Mouse (Mus musculus) adipocyte (in vitro differentiated cells): ENCODE measurements around the gene Ugt1a8.
A peak's percentile ranks its signal among the peaks of the same experiment; 100 is the strongest.
"Not testable (repeated sequence)": the region's sequence is repeated elsewhere in the genome, so short reads cannot be mapped to it uniquely, and the experiment has no call there.

Experiments
- DNase-seq: peaks from one replicate; pipeline ENCODE4 v3.0.0-alpha.2; 2016; ENCODE audit warnings: low spot score

Gene Ugt1a8

DNA sequence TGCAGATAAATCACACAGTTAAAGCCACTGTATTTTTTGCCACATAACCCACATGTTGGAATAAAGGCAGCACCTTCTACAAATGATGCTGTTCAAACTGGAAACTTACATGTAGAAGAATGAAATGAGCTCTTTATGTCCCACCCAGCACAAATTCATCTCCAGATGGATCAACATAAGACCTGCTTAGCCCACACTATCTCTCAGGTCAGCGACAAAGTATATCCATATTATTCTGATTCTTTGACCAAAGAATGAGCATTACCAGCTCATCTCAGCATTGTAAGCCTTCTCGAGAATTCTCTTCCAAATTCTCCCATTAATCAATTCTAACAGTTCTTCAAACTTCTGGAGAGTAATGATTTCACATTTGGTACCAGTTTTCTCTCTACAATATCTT, 134.6 kb downstream of the Ugt1a8 start:
- DNase-seq: no peak

DNA sequence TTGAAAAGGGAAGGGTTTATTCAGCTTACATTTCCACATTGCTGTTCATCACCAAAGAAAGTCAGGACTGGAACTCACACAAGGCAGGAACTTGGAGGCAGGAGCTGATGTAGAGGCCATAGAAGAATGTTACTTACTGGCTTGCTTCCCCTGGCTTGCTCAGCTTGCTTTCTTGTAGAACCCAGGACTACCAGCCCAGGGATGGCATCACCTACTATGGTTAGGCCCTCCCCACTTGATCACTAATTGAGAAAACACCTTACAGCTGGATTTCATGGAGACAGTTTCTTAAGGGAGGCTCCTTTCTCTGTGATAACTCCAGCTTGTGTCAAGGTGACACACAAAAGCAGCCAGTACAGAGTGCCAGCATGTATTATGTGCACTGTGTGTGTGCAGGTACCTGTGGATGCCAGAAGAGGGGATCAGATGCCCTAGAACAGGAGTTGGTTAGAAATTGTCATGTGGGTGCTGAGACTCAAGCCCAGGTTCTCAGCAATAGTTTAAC, 135.4 kb downstream of the Ugt1a8 start:
- not testable (repeated sequence) for DNase-seq

DNA sequence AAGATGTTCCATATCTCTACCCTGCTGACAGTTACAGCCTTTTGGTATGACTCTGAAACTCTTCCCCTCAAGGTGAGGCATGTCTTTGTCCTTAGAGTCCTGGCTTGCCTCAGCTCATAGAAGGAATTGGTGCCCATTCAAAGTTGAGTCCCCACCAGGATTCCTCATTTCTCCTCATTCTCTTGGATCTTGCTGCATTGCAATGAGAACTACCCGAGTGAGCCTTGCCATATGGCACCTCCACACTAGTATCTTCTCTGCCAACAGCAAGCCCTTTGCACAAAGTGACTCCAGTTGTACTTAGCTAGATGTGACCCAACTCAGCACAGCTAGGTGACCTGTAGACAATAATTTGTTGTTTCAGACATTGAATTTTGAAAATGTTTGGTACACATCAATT, 136.0 kb downstream of the Ugt1a8 start:
- peak; percentile 52 for DNase-seq

DNA sequence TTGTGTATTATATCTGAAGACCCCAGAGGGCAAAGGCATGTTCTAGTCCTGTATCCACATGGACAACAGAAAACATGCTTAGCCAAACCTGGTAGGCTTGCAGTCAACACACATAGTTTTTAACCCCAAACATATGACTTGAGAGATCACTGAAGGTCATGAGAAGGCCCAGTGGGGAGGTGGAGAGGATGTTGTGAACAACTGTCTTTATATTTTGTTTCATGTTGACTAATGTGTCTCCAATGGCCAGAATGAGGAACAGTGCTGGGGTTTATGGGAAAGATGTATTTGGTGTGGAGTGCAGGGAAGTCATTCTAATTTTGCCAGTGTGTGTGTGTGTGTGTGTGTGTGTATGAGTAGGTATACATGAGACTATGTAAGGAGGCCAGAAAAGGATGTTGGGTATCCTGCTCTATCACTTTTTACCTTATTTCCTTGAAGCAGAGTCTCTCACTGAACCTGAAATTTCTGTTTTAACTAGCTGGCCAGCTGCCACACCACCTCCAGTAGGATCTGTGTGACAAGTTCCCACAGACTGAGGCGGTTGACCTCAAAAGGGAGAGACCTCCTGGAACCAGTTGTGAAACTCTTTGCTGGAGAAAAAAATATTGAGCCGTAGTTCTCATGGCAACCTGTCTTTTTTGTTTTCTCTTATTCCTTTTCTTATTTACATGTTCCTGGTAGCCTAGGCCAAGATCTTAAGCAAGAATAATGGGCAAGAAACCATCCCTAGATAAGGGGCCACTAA, 136.6 kb downstream of the Ugt1a8 start:
- DNase-seq: peak; percentile 84

DNA sequence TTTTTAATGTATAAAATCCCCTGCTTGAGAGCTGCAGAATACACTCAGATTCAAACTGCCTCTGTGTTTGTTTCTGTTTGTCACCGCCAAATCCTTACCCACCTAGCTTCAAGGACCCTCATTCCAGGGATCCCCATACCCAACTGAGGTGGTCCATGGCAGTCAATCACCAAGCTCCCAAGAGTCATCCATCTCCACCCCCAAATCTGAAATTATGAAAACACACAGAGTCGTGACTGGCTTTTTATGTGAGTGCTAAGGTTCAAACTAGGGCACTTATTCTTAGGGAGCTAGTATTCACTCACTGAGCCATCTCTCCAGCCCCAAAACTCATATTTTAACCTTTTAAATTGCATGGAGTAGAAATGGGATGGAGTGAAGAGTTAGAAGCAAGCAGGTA, 137.7 kb downstream of the Ugt1a8 start:
- DNase-seq: not testable (repeated sequence)

DNA sequence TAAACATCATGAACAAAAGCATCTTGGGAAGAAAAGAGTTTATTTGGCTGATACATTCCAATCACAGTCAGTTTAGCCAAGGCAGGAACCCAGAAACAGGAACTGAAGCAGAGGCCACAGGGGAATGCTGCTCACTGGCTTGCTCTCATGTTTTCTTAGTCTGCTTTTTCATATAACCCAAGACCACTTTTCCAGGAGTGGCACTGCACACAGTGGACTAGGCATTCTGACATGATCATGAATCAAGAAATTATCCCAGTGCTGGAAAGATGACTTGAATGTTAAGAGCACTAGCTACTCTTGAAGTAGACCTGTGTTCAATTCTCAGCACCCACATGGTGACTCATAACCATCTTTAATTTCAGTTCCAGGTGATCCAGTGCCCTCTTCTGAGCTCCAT, 138.1 kb downstream of the Ugt1a8 start:
- no peak for DNase-seq

DNA sequence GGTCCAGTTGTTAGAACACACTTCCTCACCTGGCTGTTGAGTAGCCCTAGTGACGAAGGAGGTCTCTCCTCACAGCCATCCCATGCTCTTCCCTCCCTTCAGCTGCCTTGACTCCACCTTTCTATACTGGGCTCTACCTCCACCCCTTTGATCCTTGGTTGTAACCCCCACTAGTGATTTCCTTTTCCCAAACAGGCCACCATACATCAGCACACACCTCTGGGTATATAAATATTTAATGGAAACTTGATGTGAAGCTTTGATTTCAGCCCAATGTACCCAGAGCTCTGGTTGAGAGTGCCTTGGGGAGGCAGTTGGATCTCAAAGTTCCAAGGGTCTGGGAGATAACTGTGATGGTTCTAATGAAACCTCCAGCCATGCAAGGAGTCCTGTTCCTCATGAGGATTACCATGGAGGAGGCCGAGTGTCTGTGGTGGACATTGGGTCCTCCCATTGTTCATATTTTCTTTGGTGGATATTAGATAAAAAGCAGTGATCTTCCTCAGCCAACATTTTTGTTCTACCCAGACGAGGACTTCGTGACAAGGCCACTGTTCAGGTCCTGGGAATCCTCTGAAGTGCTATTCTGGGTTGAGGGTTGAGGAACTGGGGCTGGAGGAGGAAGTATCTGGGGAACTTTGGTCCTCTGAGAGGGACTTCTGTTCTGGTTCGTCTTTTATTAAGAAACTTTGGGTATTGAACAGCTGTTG, 139.2 kb downstream of the Ugt1a8 start, which contains the start of gene Mroh2a:
TSS of gene Mroh2a (plus strand) at position 317 of the 710 bp plus-strand sequence.
- DNase-seq: no peak

DNA sequence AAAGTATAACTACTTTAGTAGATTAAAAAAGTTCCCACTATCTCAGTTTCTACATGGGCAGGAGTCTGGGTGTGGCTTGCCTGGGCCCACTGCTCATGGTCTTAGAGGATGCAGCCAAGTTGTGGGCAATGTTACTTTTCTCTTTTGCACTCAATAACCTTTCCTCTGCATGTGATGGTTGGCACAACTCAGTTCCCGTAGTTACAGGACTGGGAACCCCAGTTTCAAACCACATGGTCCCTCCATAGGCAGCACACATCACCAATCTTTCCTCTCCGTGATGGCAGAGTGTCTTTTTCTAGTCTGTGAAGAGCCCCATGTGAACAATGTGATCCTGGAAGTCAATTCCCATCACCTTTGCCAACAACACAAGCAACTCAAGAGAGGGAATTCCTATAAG, 139.9 kb downstream of the Ugt1a8 start:
- DNase-seq: no peak

DNA sequence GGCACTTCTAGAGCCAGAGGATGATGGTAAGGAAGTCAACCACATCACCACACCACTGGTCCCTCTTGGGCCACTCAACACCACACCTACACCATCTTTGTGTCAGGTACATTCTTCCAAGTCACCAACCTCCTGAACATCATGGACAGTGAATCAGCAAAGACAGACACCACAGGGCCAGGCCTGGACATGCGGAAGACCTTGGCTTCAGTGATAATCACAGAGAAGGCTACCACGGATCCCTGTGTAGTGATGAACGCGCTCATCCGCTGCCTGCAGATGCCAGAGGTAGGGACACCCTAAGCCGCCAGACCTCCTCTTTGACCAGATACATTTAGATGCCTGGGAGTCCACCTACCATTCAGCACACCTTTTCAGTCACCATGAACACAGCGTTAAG, 140.5 kb downstream of the Ugt1a8 start:
- DNase-seq: no peak

DNA sequence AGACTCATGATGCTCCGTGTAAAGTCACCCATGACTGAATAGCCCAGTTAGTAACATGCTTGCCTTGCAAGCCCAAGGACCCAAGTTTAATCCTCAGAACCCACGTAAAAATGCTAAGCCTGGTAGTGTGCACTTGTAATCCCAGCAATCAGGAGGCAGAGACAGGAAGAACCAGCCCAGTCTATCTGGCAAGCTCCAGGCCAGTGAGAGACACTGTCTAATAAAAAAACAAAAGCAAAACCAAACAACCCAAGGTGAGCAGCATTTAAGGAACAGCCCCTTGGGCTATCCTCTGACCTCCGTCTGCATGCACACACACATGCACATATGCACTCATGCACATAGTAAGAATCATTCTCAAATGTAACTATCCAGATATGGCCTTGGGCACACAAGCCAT, 142.0 kb downstream of the Ugt1a8 start:
- no peak for DNase-seq

DNA sequence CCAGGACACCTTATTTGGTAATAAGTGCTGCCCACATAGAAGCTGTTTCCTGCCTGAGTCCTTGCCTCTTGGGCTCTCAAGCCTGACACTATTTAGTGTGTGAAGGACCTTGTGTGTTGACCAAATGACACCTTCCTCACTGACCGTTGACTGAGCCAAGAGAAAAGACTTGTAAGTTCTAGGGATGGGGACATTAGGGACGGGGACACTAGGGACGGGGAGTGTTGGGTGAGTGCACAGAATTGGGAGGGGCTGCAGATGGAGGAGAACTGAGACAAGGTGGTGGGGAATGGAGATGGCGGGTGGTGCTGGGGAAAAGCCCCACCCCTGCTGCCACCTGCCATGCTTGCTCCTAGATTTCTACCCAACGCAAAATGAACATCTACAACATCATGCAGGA, 142.4 kb downstream of the Ugt1a8 start:
- no peak for DNase-seq

DNA sequence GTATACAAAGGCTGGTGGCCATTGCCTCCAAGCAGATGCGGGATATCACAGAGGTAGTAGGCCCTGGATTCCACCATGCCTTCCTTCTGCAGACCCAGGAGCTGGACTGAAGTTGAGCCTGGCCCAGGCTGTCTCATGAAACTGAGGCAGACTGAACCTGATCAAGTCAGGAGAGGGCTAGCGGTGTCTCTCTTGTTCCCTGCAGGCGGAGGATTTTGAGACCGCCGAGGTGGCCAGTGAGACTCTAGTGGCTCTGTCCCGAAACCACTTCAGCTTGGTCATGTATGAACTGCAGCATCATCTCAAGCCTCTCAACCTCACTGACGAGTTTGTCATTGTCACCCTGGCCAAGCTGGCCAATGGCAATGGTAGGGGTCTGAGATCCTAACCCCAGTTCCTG, 142.8 kb downstream of the Ugt1a8 start:
- no peak for DNase-seq

DNA sequence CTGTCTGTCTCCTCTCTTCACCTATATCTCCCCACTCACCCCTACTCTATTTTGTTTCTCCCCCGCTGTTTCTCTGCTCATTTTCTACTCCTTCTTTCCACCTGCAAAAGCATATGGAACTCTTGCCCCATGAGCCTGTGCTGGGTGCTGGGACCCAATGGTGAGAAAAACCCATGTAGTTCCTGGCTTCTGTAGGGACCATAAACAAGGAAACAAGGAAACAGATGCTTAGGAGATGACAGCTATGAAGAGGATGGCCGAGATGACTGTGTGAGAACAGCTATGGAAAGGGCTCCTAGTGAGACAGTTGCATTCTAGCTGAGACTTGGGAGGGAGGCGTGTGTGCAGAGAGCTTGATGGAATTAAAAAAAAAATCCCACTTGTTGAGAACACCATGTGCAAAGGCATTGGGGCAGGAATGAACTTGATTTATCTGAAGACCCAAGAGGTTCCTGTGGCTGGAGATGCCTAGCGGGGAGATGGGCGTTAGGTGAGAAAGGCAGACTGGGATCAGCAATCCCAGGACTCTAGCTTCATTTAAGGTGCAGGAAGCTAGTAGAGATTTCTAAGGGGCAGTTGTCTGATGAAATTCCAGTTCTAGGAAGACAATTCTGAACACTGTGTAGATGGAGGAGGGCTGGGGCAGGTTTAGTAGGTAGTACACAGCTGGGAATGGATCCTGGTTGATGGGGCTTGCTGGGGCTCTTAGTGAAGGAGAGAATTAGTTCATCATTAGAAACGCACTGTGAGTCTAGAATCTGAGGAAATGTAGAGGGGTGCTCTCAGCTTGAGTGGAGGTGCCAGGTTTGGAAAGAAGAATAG, 143.6 kb downstream of the Ugt1a8 start:
- DNase-seq: no peak

DNA sequence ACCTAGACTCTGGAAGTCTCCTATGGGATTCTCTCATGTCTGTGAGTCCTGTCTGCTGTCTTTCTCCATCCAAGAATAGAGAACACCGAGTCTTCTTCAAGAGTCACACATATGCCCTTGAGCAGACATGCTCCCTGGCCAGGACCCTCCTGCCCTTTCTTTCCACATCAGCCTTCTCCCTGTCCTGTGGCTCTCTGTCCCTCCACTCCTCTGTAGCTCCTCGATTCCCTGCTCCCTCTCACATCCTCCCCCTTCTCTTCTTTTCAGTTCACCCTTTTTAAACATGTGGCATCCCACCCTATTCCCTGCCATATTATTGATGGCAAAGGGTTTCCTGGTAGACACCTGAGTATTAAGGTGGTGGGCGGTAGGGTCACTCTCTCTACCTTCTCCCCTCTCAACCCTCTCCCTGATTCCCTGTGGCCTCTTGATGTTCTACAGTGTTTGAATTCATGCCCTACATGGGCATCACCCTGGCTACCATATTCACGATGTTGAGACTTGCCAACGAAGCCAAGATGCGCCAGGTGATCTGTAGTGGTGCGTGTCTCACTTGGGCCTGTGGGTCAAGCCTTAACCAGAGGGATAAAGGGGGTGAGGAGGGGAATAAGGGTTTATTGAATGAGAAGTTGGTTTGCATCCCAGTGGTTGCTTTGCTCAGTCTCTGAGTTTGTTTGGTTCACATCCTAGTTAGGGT, 144.3 kb downstream of the Ugt1a8 start:
- DNase-seq: no peak

DNA sequence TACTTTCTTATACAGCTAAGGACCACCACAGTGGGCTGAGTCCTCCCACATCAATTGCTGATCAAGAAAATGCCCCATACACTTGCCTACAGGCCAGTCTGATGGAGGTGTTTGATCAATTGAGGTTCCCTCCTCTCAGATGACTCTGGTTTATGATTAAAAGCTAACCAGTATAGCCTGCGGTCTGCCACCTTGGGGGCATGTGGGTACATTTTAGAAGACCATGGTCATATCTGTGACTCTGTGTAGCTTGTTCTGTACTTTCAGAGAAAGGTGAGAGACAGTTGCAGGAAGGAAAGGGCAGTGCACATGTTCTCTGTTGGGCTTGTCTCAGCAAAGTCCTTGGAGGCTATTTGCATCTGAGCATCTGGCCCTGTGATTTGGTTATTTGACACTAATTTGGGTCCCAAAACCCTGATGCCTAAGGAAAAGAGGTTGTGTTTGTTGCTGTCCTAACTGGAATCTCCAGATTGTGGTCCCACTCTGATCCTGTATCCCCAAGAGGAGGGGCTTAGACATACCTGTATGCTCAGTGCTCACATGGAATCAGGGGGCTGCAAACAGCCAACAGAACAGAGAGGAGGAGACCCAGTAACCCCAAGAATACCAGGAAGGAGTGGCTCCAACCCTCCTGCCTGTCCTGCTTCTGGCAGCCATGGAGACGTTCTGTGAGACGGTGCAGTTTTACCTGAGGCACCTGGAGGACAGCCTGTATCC, 145.2 kb downstream of the Ugt1a8 start:
- no peak for DNase-seq

DNA sequence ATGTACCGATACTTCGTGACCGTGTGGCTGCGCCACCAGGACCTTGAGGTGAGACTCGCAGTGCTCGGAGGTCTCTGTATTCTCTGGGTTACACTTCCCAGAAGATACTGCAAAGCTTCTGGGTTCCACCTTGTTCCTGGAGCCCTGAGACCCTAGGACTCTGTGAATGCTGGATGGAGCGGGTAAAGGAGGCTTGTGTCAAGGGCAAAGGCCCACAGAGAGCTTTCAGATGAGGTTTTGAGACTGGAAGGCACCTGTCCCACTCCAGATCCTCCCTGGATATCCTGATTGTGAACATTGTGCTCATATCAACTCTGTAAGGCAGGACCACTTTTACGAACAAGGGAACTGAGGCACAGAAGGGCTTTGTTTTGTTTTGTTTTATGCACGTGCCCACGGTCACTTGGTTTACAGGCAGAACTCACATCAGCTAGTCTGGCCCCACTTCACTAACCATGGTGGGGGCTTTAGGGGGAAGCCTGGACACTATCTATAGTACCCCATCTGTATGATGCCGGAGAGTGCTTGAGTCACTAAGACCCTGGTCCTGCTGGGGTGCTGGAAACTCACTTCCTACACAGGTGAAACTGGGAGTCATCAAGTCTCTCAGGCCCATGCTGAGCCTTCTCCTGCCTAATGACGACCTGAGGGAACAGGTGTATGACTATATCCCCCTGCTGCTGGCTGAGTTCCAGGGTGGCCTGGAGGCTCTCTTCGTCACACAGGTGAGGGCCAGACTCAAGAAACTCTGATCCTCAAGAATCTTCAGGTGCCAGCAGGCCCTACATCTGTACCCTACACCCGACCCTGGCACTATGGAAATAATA, 146.0 kb downstream of the Ugt1a8 start:
- no peak for DNase-seq

DNA sequence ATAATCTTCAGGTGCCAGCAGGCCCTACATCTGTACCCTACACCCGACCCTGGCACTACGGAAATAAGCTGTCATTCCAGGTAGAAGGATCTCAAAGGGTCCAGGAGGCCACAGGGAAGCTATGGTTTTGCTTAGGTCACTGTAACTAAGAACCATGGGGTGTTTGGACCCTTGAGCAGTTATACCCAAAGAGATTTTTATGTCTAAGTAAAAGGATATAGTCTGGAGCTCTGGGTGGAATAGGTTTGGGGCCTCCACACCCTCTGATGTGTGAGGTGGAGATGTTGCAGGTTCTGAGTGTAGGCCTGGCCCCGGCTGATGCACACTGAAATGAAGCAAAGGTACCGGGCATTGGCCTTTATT, 146.6 kb downstream of the Ugt1a8 start:
- DNase-seq: no peak

DNA sequence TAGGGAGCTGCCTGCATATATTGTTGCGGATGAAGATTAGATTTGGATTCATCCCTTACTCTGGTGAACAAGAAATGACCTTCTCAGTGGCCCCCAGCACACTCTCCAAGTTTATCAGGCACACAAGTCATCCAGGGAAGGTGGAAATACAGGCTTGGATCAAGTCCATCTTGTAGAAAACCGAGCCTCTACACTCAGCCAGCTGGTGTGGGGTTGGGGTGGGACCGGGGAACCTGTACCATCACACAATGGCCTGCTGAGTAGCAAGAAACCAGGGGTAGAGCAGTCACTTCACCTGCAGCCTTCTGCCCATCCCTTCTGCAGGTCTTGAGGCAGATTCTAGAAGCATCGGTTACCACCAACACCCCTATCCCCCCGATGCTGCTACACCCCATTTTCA, 147.0 kb downstream of the Ugt1a8 start:
- DNase-seq: no peak

DNA sequence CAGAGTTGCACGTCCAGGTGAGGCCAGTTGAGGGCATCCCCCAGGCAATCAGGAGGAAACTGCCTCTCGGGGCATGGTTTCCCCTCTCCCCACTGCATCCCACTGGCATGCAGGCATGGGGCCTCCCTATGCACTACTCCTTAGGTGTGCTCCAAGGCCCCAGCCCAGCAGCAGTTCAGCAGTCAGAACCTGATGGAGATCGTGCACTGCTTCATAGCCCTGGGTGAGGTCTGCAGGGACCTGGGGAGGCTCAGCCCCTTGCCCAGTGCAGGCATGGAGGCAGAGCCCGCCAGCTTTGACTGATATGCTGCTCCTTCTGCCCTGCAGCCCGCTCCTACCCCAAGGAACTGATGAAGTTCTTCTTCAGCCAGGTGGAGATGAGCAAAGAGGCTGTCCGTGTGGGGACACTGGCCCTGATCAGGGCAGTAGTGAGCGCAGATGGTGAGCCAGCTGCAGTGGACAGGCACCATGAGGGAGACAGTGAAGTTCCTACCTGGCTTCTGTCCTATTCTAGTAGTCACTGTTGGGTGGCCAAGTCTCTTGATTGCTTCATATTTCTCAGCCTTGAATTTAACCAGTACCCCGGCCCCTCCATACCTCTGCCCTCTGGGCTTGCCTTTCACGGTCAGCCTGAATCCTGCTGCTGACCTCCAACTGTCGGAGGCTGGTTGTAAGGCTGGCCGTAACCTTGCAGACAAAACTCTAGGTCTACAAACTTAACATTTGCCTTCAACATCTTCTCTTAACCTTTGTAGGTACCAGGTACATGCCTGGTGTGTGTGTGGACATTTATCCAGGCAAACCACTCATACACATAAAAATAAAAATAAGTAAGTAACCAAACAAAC, 147.7 kb downstream of the Ugt1a8 start:
- no peak for DNase-seq
